Mouse (Mus musculus): ENCODE measurements at regions not wholly inside any gene's neighbourhood (a gene's known extent, or its start where the extent isn't known, plus 50 kb on each side); places are given as distances from the start of the nearest gene placed in this dataset.

DNA sequence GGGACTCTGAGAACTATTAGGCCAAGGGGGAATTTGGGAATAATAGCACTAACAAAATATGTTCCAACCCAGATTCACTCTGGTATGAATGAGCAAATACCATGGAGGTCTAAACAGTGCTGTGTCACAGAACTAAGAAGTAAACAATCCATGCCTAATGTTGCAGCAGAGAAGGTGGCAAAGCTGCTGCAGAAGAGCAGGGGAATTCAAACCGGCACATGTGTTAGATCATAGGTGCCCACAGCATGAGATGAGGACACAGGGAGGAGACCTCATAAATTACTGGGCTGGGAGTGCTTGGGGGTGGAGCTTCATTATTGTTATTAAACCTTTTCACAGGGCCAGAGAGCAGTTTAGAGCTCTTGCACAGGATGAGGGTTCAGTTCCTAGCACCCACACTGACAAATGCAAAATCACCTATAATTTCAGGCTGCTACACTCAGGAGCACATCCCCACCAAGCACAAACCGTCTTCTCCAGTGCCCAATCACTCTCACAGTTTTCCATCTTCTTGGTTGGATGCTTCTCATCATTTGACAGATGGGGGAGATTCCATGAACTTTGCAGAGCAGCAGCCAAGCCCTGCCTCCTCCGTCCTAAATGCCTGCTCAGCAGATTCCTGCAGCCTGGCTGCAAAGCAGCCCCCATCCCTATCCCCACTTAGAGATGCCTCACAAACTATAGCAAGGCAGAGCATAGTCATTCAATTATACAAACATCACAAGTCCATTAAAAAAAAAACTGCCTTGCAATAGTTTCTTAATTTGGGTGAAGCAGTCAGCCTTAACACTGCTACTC, 79.0 kb upstream of the Rarb start:
- DNase-seq: peak; percentile 22

DNA sequence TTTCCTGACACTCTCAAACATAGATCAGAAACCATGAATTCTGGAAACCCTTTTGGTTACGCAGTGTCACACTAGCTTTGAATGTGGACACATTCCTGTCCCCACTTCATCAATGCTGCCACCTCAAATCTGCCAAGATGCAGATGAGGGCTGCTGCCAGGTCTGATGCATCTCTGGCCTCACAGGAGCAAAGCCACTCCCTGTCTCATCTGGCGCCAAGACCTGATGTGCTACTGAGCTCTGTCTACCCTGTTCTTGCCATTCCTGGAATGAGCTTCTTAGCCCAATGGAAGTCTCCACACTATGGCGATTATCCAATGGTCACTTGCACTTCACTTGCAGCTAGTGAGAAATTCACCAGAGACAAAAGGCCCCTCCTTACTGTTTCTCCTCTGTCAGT, 78.0 kb upstream of the Rarb start:
- no peak for DNase-seq

DNA sequence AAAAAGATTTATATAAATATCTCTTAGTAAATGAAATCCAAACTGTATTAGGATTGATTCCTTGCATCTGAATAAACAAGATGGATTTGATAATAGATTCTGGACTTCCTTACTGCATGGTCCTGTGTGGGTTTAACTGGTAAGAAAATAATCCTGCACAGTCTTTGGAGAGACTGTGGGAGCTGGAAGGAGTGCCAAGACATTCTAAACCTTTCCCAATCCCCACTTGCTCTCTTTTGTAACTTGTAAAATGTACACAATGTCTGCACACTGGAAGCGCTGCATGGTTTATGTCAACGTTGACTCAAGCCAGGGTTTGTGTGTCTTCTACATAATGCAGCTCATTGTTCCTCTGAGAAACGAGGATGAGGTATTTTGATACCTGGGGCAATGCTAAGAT, 62.3 kb upstream of the Rarb start:
- DNase-seq: no peak

DNA sequence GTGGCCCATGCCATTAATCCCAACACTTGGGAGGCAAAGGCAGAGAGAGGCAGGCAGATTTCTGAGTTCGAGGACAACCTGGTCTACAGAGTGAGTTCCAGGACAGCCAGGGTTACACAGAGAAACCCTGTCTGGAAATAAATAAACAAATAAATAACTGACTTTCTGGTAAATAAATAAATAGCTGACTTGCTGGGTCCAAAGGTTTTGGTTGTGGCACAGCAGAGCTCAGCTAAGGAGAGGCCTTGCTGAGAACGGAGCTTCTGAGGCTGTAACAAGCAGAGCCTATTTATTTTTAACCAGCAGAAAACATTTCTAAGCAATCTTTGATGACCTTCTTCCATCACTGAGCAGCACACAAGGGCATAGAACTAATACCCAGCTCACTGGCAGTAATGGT, 50.3 kb upstream of the Rarb start:
- no peak for DNase-seq
